Mouse (Mus musculus) cerebellum, adult 9-10 months (tissue): ENCODE data around the gene Ccdc28b.

ENCODE experiments used
- DNase-seq: peaks from one replicate; pipeline ENCODE4 v3.0.0; 2022

Gene Ccdc28b

GRCm38 (mm10) chr4:129623681-129624091 lies at the start of gene Ccdc28b:
Ccdc28b (minus strand) TSS chr4:129623947.
- peak; percentile 79 for DNase-seq

DNA sequence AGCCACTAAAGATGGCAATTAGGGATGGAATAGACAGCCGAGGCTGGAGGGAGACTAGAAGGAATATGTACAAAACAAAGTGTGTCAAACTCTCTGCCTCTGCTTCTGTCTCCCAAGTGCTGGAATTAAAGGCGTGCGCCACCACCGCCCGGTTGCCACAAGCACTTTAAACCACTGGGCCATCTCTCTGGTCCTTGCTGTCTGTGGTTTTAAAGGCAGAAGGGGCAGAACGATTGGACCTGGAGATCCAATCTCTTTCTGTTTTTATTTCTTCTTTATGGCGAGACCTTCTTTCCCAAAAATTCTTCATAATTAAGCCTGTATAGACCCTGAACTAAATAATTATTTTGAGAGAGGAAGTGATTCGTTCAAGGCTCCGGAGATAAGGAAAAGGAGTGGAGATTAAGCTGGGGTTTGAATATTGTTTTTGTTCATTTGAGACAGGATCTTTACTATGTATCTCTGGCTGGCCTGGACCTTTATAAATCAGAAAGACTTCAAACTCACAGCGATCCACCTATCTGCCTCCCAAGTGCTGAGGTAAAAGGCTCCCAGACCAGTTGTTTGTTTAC lies 49.2 kb upstream of the Ccdc28b start:
- no peak for DNase-seq

GRCm38 (mm10) chr4:129672083-129672877 lies 48.5 kb upstream of the Ccdc28b start, which contains the start of gene Kpna6:
Kpna6 (minus strand) TSS chr4:129672767.
- peak; percentile 87 for DNase-seq

DNA sequence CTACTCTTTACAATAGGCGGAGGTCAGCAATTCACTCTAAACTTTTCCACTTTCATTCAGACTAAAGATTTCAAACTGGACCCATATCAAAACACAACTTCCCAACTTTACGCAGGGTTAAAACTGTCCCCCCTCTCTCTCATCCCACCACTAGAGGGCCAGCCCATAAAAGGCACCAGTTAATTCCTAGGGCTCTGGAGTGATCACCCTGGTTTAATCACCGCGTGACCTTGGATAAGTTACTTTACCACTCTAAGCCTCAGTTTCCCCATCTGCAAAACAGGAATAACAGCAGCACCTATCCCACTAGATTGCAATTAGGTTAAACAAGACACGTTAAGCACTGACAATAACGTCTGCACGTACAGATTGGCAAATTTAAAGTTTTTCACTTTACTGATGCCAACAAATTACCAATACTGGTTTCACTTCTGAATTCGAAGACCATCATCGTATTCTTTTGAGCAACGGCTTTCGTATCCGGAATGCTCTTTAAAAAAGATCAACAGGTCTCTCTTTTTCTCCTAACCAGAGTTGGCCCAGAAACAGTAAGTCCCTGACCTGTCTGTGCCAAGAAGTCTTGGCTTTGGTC lies 47.8 kb upstream of the Ccdc28b start:
- peak; percentile 58 for DNase-seq

DNA sequence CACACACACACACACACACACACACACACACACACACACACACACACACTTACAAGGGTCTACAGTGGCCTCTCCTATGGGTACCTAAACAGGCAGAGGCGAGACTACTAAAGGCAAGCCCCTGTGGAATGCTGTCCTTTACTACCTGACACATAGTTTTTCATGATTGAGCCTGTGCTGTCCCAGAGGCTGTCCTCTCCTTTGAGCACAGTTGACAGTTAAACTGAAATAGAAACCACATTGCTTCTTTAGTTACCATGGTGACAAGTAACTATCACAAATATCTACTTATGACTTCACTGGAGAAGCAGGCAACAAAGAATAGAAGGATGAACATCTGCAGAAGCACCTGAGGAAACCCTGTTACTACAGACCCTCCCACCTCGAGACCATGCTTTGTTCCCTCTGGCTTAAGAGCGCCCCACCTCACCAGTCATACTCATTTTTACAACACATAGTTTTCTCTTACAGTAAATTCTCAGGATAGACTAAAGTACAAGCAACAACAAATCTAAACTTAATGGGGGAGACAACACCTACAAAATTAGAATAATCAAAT lies 38.6 kb upstream of the Ccdc28b start:
- no peak for DNase-seq

- no peak for DNase-seq
Observed at GRCm38 (mm10) chr4:129661584-129661983, 37.8 kb upstream of the Ccdc28b start.

DNA sequence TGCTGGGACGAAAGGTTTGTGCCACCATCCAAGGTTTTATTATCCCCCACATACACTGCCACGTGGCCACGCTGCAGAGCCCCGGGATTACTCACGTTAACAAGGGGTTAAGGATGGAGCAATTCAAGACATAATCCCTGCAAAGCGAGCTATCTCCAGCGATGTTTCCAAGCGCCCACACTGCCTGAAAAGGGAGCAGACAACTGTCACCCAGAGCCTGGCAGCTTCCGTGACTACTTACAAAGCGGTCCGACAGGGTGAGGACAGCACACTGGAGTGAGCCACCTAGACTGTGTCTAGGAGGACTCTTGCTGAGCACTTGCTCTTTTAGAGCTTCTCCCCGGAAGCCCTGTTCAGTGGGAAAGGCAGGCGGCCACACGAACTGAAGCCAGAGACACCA lies 31.0 kb upstream of the Ccdc28b start:
- no peak for DNase-seq

GRCm38 (mm10) chr4:129650359-129650758 lies 26.6 kb upstream of the Ccdc28b start:
- no peak for DNase-seq

- DNase-seq, result no peak
Observed at GRCm38 (mm10) chr4:129648656-129649055, 24.9 kb upstream of the Ccdc28b start.

GRCm38 (mm10) chr4:129645204-129645603 lies 21.5 kb upstream of the Ccdc28b start:
- DNase-seq, result no peak

DNA sequence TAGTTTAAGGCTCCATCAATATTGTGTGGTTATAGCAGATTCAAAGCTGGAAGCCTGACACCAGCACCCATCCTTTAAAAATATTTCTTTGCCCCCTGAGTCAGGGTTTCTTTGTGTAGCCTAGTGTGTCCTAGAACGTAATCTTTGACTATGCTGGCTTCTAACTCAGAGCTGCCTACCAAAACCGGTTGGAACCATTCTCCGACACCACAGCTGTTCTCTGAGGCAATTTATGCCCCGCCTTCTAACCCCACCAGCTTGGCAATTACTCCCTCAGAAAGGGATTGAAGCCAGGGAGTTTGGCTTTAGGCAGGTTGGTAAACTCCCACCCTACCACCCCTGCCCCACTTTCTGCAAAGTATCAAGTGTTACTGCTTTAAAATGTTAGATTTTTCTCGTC lies 18.0 kb upstream of the Ccdc28b start:
- peak; percentile 66 for DNase-seq

GRCm38 (mm10) chr4:129640638-129641467 lies 17.1 kb upstream of the Ccdc28b start, which contains the start of gene Txlna:
Txlna (minus strand) TSS chr4:129641065.
- peak; percentile 98 for DNase-seq

GRCm38 (mm10) chr4:129640101-129640637 lies 16.4 kb upstream of the Ccdc28b start:
- peak; percentile 78 for DNase-seq

GRCm38 (mm10) chr4:129639221-129639620 lies 15.5 kb upstream of the Ccdc28b start:
- DNase-seq, result no peak

GRCm38 (mm10) chr4:129633852-129634251 lies 10.1 kb upstream of the Ccdc28b start:
- no peak for DNase-seq

GRCm38 (mm10) chr4:129631867-129632266 lies 8.1 kb upstream of the Ccdc28b start:
- peak; percentile 14 for DNase-seq

DNA sequence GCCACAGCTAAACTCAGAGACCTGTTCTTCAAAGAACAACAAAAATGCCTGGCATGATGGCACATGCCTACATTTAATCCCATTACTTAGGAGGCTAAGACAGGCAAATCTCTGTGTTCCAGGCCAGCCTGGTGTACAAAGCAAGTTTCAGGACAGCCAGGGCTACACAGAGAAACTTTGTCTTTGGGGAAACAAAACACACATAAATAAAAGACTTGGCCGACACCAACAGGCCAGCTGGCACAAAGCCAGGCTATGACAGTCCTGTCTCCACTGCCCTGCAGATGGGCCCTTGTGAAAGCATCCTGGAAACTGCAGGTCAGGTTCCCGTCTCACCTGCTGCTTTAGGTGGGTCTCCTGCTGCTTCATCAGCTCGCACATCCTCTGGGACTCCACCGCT lies 7.2 kb upstream of the Ccdc28b start:
- no peak for DNase-seq

DNA sequence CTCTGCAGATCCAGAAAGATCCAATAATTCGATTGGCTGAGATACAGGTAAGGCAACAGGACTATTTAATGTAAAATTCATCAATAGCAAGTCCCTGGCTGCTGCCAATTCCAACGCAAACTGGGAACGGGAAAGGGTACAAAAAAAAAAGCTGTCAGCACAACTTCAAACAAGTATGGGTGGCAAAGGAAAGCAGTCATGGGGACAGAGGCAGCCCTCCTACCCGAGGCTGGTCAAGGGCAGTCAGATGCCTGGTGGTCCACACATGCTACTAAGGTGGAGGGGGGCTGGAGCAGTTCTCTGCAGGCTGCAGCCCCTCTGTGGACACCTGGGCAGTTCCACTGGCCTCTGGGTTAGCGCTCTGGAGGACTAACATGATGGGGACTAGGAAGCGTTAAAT lies 2.3 kb upstream of the Ccdc28b start:
- DNase-seq, result no peak

DNA sequence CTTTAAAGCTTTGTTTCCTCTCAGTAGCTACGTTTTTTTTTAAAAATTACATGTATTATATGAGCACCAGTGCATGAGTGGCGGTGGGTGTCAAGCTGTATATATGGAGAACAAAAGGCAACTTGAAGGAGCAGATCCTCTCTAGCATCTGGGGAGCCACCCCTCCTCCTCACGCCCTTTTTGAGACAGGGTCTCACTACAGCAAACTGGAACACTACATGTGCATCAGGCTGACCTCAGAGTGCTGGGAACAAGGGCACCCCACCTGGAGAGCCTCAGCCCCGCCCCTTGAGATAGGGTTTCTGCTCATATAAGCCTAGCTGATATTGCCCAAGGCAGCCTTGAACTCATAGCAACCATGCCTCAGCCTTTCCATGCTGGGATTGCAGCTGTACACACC lies 1.7 kb upstream of the Ccdc28b start:
- peak; percentile 58 for DNase-seq

- peak; percentile 79 for DNase-seq
Observed at GRCm38 (mm10) chr4:129625029-129625370, 1.3 kb upstream of the Ccdc28b start.

DNA sequence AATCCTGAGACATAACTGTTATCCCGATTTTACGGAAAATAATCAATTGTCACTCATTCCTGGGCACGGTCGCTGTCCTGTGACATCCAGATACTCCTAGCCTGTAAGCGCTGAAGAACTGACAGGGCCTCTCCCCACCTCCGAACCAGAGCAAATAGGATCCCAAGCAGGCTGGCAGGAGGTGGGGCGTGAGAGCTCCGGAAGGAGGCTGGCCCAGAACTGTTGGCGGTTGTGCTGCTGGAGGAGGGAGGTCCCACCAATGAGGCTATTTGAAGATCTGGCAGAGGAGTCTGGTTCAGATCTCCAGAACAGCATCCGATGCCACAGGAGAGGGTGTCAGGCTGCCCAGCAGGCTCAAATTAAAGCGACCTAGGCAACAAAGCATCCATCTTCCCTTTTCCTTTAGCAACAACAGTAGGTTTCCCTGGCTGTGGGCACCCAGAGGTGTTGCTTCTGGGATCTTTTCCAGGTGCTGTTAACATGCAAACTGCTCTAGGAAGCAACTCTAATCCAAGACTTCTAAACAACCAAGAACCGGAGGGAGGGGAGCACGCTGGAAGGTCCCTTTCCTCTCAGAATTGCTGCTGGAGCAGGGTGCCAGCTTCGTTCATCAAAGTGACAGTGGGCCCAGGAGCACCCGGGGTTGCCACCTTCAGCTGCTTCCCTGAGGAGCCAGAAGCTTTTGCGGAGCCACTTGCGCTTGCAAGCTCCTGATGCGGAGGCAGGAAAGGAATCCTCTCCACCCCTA lies 708 bp upstream of the Ccdc28b start:
- DNase-seq, result peak; percentile 93
